In the genomic region with DNA sequence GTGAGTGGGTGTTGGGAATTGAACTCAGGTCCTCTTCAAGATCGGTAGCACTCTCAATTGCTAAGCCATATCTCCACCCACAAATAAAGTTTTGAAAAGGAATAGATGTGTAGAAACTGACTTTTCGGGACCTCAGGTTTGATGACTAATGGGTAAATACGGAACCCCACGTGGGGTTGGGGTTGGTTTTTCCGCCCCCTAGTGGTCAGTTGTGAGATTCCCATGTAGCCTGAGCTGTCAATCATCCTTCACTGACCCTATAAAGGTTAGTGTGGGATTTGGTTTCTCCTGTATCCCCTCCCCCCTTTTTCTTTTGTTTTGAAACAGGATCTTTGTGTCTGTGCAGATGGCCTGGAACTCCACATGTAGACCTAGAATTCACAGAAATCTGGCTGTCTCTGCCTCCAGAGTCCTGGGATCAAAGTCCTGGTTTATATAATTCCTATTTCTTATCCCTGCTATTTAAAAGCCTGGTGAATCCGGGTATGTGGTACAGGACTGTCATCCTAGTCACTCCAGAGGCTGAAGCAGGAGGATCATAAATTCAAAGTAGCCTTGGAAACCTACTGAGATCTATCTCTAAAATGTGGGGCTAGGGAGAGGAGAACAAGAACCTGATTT, we compare ENCODE assay signal across 8 mouse cellular contexts. TPM values are rescaled to one million over a fixed set of nuclear protein-coding genes. Genes with fewer than 3 reads are reported as not detected.
DNase-seq lines count a peak whose midpoint lies in the region; ATAC-seq and TF ChIP-seq lines count a peak whose summit lies in the region.
"Had no signal": no experiment of that assay in that cellular context is flagged by ENCODE, and none has a peak within 500 bp of the region (broad histone marks: within the 10 kb centered on the region; RNA-seq: fewer than 3 reads in every experiment).

No protein-coding gene starts in this region.

- H3K27ac ChIP-seq in liver, embryonic 14.5 days: no peak overlapping the region
- H3K27ac ChIP-seq: limb, embryonic 13.5 days had no signal

- peak; percentile 56; the same call in 1 of the 2 replicates for ATAC-seq in liver, embryonic 14.5 days (ENCODE audit: insufficient read depth)

- WGBS in liver, embryonic 14.5 days (ENCODE audit: insufficient replicate concordance): 13% methylated on average over 6 of the region's 6 CpGs

- no peak overlapping the region for H3K4me3 ChIP-seq in liver, embryonic 14.5 days (ENCODE audit: insufficient read depth in 1 of 2, low read depth in 2 of 2, low read length in 2 of 2)
- H3K4me3 ChIP-seq: limb, embryonic 13.5 days had no signal

- H3K9ac ChIP-seq in liver, embryonic 14.5 days (replicated peaks): no peak overlapping the region
- H3K9ac ChIP-seq: limb, embryonic 13.5 days had no signal

- H3K4me2 ChIP-seq in liver, embryonic 14.5 days (ENCODE audit: low read depth): no peak overlapping the region
- H3K4me2 ChIP-seq: limb, embryonic 13.5 days had no signal

- no peaks in the 10 kb centered on the region for H3K4me1 ChIP-seq in liver, embryonic 14.5 days (replicated peaks; ENCODE audit: control insufficient read depth in 2 of 2, insufficient read depth in 2 of 2, low read length in 1 of 2)
- H3K4me1 ChIP-seq: limb, embryonic 13.5 days had no signal

- peaks cover 18% of the 10 kb centered on the region for H3K36me3 ChIP-seq in liver, embryonic 14.5 days (replicated peaks; ENCODE audit: control insufficient read depth, insufficient read depth, low read depth)

- peak; percentile 76 for DNase-seq in A20 (ENCODE audit: low read depth, low spot score)
- DNase-seq in CD4-positive, CD25-positive, alpha-beta regulatory T cell, adult 2 months (ENCODE audit: low read depth, low spot score): peak; percentile 83
- DNase-seq in brain, adult 2 months (ENCODE audit: low read depth, low spot score): peak; percentile 58
- peak; percentile 68 for DNase-seq in forelimb bud, embryonic 11.5 days (ENCODE audit: low read depth, low spot score)
- DNase-seq in kidney, adult 8-10 months: peak; percentile 39 to 64
- DNase-seq in liver, embryonic 14.5 days (ENCODE audit: low read depth in 3 of 3, low spot score in 3 of 3): peak; percentile 40 to 52 (median 45)
- DNase-seq in right cerebral cortex, postnatal 4 days: peak; percentile 47

- no peaks in the 10 kb centered on the region for H3K9me3 ChIP-seq in liver, embryonic 14.5 days (ENCODE audit: control insufficient read depth, low read length)
- H3K9me3 ChIP-seq: limb, embryonic 13.5 days had no signal

- peak; percentile 90 for TF ChIP-seq CTCF in liver, embryonic 14.5 days (IDR thresholded peaks at IDR 0.05; ENCODE audit: low read depth)

- TF ChIP-seq EP300 in liver, embryonic 14.5 days (IDR thresholded peaks at IDR 0.05; ENCODE audit: low read depth): no peak

- no peaks in the 10 kb centered on the region for H3K27me3 ChIP-seq in liver, embryonic 14.5 days (ENCODE audit: control insufficient read depth, insufficient read depth, low read length)
- H3K27me3 ChIP-seq: limb, embryonic 13.5 days had no signal

RNA-seq across cellular contexts. Expression of a gene that starts 20.4 kb away (rescaled TPM):
- polyA plus RNA-seq in liver, embryonic 14.5 days (2012; rRNA removed): 35.3 and 39.9 TPM in 2 replicates
- polyA plus RNA-seq in liver, embryonic 14.5 days (2014; fragmentation: Nextera tagmentation; extraction: Ambion mirVana): 134 and 135 TPM in 2 replicates

RNA-seq across cellular contexts. Expression of a gene that starts 40.4 kb away (rescaled TPM):
- polyA plus RNA-seq in liver, embryonic 14.5 days (2012; rRNA removed): 4.9 TPM in 2 replicates
- polyA plus RNA-seq in liver, embryonic 14.5 days (2014; fragmentation: Nextera tagmentation; extraction: Ambion mirVana): 4.5 and 5.4 TPM in 2 replicates
